Mouse (Mus musculus): Measurements from ENCODE around the gene Tpm1. TPM values are rescaled to one million over a fixed set of nuclear protein-coding genes. Genes with fewer than 3 reads are reported as not detected.
A peak's percentile ranks its signal among the peaks of the same experiment; 100 is the strongest.

The Tpm1 gene
- polyA plus RNA-seq, 1 experiment from 2014 or later, result 159 TPM

- peak overlapping the region; percentile 77 for H3K4me3 ChIP-seq (ENCODE audit: low read depth, low read length)
- H3K9ac ChIP-seq (ENCODE audit: low read depth, low read length), result peak overlapping the region; percentile 85
- peak overlapping the region; percentile 63 for H3K4me2 ChIP-seq (ENCODE audit: low read length)
- no peaks in the 10 kb centered on the region for H3K27me3 ChIP-seq (ENCODE audit: control insufficient read depth, insufficient read depth, low read depth, low read length)
- H3K27ac ChIP-seq (ENCODE audit: low read length), result peak overlapping the region; percentile 90
- under 1% methylated on average over 36 of the region's 41 CpGs for WGBS
- ATAC-seq, result peak; percentile 84
- peaks cover 10% of the 10 kb centered on the region for H3K36me3 ChIP-seq (ENCODE audit: control insufficient read depth, insufficient read depth, low read length)
- H3K9me3 ChIP-seq (replicated peaks; ENCODE audit: control insufficient read depth, low read length, poor library complexity, severe bottlenecking), result no peaks in the 10 kb centered on the region
- H3K4me1 ChIP-seq (ENCODE audit: control insufficient read depth, insufficient read depth, low read length), result peaks cover 10% of the 10 kb centered on the region
These were observed 74.4 kb downstream of the Tpm1 start for GRCm38 (mm10) chr9:66974721-66975225.

Other genes starting within 250 kb of the Tpm1 start
- gene Aph1c, start 214.7 kb downstream of the Tpm1 start, polyA plus RNA-seq (2015; fragmentation: Nextera tagmentation; extraction: Ambion mirVana), result 2.6 and 3.0 TPM in 2 replicates
- 29.4 and 30.7 TPM in 2 replicates for gene Rab8b, start 129.7 kb downstream of the Tpm1 start, polyA plus RNA-seq (2015; fragmentation: Nextera tagmentation; extraction: Ambion mirVana)
- 157 and 180 TPM in 2 replicates for gene Rps27l, start 103.3 kb downstream of the Tpm1 start, polyA plus RNA-seq (2015; fragmentation: Nextera tagmentation; extraction: Ambion mirVana)
- gene Lactb, start 73.9 kb downstream of the Tpm1 start, polyA plus RNA-seq (2015; fragmentation: Nextera tagmentation; extraction: Ambion mirVana), result 10.2 and 11.1 TPM in 2 replicates

Data from midbrain, embryonic 16.5 days (tissue).